Mouse (Mus musculus): Measurements from ENCODE around the gene Rpl14.
A peak's percentile ranks its signal among the peaks of the same experiment; 100 is the strongest.

The Rpl14 gene

DNA sequence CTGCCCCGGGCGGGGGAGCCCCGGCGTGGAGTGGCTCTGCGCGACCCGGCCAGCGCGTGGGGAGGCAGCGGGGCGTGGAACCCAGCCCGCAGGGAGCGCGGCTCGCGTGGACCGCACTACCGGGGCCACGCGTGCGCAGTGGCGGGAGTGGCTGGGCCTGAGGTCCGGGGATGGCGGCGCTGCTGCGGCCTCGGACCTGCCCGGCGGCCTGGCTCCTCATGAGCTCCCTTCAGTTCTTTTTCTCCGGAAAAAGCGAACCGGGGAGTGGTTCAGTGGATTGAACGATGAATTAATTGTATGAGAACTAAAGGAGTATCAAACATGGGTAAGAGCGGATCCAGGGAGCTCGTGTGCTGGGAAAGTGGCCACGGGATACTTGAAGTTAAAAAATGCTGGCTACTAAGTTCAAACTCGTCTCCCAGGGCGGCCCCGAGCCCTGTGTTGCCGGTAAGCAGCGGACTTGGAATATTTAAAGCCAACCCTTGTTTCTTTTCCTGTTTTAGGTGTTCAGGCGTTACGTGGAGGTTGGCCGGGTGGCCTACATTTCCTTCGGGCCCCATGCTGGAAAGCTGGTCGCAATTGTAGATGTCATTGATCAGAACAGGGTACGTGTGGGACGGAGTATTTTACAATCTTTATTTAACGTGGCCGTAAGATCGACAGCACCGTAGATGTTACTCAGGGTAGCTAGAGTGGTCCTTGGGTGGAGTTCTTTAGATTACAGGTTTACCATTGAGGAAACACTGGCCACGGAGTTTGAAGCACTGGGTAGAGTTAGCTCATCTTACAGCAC is 545 bp downstream of the Rpl14 start:
- DNase-seq (ENCODE audit: low read depth, low spot score), result no peak

DNA sequence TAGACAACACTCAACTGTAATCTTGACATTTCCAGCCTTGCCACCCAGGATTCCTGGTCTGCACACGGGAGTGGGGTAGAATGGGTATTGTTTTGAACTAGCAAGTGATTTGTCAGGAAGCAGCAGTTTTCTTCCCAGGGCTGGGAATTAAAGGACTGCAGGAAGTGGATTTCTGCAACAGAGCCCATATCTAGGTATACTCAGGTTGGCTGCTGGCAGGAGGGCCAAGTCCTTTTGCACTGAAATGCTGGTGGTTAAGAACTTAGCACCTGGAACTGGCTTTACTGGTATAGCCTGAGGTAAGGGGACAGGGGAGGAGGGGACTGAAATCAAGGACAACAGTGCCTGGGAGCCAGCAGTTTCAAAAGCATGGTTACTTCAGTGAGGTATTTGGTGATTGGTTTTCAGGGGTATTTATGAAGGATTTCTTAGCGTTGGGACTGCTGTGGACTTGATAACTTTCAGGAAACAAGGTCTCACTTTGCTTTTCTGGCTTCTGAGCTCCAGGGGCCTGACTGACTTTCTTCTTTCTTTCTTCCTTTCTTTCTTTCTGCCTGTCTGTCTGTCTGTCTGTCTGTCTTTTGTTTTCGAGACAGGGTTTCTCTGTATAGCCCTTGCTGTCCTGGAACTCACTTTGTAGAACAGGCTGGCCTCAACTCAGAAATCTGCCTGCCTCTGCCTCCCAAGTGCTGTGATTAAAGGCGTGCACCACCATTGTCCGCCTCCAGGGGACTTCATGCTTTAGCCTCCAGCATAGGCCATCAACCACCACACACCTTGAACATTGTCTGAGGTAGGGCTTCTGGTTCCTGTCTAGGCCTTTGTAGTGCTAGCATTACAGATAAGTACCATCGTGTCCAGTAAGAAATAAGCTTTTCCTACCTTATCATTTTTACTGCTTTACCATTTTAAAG is 4.8 kb downstream of the Rpl14 start:
- DNase-seq (ENCODE audit: low read depth, low spot score), result no peak

DNA sequence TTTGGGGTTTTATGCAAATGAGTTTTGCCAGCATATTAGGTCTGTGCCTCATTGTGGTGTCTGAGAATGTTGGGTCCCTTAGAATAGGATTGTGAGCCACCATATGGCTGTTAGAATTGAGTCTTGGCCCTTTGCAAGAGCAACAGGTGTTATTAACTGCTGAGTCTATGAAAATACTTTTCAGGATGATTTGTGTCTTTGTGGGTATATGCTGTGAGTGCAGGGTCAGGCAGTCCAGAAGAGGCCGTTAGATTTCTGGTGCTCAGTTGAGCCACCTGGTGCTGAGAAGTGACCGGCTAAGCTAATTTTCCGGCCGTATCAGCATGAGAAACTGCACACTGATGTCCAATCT is 5.4 kb downstream of the Rpl14 start:
- DNase-seq (ENCODE audit: low read depth, low spot score), result no peak

DNA sequence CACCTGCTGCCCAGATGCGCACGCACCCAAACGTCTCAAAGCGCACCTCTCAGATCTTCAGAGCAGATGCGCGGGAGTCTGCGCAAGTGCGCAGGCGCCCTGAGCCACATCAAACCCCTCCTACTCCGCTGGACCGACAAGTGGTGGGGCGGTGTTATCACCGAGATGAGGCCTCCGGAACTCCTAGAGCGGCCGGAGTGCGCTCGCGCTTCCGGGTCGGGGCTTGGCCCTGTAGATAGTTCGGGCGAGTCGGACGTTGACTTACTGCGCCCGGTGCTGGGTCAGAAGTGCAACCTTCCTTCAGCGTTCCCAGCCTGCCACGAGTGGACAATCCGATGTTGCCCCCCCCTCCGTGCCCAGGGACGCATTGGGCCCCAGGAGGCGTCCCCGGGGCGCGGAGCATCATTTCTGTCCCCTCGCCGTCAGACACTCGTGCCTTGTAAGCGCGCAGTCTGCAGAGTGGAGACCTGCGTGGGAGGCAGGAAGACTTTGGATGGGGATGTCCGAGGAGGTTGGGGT is 5.9 kb downstream of the Rpl14 start:
- peak; percentile 93 for DNase-seq (ENCODE audit: low read depth, low spot score)

DNA sequence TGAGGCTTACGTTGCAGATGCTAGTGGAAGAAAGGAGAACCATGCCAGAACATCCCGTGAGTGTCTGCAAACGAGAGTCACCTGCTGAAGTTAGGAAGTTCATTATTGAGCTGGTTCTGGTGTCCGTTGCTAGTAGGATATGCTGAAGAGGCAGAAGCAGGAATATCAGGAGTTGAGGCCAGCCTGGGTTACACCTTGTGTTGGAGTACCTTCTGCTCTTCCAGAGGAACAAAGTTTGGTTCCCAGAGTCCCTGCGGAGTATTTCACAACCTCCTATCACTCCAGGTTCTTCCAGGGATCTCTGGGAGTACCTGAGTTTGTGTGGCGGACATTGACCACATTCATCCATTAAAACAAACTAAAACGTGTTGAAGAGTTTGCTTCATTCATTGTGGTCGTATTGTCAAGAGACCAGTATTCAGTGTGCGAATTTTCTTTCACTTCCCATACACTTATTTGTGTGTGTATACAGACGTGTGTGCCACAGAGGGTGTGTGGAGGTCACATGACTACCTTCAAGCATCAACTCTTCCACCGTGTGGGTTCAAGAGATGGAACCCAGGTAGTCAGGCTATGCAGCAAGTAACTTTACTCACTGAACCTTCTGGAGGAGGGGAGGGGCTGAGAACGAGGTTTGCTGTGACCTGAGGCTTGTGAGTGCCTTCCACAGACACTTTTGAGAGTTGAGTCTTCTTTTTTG is 6.6 kb downstream of the Rpl14 start:
- DNase-seq (ENCODE audit: low read depth, low spot score), result no peak

DNA sequence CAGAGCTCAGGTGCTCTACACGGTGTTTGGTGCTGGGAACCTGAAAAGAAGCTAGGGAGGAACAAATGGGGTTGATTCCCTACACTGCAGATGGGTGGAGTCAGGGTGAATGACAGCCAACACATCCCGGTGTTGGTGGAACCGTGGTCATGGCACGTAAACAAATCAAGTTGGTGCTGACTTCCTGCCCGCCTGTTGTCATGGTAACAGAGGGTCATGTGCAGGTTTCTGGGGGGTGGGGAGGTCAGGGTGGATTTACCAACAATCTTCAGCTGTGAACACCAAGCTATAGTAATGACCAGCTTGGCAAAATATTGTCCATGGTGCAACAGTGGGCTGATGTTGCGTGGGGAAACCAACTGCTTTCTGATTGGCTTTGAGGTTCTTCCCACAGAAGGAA is 7.5 kb downstream of the Rpl14 start:
- no peak for DNase-seq (ENCODE audit: low read depth, low spot score)

DNA sequence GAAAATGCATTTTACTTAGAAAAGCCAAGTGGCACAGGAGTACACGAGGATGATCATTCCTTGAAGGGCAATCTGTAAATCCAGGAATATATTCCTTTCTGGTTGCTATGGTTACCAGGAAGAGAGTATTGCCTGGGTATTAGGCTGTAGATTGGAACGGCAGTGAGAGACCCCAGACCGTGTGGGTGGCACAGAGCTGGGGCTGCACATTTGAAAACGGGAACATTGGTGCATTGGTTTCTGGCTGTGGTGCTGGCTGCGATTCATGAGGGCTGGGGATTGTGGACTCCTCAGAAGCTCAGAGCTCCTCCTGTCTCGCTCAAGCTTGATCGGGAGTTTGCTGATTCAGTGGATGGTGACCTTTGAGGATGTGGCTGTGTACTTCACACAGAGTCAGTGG is 8.6 kb downstream of the Rpl14 start:
- no peak for DNase-seq (ENCODE audit: low read depth, low spot score)

DNA sequence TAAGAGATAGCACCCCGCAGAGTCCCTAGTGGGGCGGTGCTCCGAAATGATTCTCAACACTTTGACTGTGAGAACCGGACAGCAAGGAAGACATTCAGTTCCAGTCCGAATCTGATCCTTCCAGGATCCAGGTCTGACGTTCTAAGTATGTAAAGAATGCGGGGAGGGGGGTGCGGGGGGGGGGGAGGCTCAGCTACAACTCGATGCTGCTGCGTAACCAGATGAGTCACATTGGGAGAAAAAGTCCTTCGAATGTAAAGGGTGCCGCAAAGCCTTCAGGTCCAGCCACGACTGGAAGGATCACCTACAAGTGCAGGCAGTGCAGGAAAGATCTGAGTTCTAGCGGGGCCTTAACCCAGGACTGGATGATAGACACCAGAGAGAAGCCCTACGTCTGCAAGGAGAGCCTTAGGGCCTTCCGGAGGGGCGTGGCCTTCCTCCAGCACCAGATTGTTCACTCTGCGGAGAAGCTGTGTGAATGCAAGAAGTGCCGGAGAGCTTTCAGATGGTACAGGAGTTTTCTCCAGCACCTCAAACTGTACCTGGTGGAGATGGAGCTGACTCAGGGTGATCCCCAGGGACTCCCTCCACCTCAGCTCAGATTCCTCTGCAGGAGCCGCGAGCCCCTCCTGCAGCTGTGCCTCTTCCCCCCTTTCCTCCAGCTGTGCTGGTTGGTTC is 10.8 kb downstream of the Rpl14 start:
- DNase-seq (ENCODE audit: low read depth, low spot score), result no peak

DNA sequence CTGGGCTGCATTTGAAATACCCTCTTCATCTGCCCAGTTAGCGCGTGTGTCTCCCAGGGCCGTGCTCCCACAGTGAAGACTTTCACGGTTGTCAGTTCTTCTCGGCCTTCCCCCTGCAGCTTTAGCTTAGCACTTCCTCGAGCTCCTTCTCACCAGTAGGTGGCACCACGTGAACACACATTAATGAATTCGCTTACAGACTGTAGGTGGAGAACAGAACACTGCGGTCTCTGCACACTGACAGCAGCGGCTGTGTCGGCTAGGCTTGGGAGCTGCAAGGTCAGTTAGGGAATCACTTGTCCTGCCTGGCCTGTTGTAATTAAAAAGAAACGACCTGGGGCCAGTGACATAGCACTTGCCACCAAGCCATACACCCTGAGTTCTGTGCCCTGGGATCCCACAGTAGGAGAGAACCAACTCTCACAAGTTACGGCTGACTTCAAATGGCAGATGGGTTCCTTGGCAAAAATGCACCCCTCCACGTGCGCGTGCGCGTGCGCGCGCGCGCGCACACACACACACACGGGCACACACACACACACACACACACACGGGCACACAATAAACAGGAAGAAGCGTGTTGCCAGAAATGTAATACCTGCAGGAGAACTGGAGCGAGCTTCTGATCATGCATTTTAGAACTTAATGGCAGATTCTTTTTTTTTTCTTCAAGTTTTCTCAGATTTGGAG is 11.5 kb downstream of the Rpl14 start:
- no peak for DNase-seq (ENCODE audit: low read depth, low spot score)

DNA sequence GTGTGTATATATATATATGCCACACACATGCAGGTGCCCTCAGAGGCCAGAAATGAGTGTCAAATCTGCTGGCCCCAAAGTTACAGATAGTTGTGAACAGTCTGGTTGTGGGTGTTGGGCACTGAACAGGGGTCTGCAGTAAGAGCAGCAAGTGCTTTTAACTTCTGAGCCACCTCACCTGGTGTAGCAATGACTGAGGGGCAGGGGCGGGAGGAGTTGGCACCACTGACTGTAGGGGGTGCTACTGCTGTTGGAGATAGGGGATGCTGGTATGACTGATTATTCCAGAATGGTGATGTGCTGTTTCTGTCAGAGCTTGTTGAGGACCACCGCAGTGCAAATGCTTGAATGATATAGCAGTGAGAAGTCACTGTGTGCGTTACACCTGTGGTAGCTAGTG is 12.1 kb downstream of the Rpl14 start:
- DNase-seq (ENCODE audit: low read depth, low spot score), result no peak

DNA sequence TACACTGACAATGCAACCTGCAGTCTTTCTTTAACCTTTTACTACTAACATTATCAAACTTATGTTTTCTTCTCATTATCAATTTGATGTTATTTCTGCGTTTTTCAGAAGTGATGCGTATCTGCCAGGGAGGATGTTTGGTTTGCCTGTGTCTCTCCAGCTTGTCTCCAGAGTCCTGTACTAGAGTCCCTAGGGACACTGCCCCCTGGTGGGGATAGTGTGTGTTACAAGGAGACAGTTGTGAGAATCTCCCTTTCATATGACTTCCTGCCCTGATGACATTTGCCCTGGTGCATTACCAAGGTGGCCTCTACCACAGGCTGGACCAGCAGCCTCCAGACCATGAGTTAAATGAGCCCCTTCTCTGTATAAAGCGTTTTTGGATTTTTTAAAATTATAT is 15.3 kb downstream of the Rpl14 start:
- DNase-seq (ENCODE audit: low read depth, low spot score), result no peak

DNA sequence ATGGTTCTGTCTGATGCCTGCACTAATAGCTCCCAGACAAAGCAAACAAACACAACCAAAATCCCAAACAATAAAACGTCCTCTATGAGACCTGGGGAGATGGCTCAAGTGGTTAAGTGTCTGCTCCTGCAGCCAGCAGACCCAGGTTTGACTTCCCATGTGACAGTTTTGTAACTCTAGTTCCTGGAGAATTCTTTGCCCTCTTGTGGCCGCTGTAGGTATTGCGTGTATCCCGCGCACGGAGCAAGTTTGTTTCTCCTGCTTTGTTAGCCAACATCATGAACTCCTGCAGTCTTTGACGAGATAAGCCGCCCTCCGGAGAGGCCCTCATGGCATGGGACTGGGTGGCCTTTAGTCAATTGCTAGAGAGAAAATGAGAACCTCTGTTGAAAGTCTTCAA is 20.2 kb downstream of the Rpl14 start:
- DNase-seq (ENCODE audit: low read depth, low spot score), result no peak

DNA sequence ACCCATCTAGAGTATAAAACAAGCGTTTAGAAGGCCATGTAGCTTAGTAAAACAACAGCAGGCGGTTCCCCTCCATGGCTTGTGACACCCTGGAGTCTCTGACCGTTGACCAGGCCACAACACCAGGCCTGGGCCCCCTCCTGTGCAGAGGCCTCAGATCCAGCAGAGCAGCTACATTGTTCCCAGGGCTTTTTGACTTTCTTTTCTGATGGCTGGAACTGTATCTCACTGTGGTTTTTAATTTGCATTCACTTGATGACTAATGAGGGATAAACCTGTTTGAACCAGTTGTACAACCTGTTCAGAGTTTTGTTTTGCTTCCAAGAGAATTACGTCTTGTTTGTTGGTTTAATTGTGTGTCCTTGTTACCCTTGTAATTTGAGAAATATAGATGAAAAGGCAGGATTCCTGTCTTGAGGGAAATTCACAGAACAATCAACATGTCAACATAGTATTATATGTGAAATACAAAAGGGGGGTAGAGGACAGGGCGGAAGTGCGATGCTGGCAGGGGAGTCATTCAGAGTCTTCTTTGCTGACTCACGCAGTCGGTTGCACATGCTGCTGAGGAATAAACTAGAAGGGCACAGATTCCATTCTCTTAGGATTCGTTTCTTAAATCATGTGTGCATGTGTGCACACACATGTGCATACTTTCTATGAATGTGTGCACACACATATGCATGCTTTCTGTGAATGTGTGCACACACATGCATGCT is 22.3 kb downstream of the Rpl14 start:
- DNase-seq (ENCODE audit: low read depth, low spot score), result no peak

DNA sequence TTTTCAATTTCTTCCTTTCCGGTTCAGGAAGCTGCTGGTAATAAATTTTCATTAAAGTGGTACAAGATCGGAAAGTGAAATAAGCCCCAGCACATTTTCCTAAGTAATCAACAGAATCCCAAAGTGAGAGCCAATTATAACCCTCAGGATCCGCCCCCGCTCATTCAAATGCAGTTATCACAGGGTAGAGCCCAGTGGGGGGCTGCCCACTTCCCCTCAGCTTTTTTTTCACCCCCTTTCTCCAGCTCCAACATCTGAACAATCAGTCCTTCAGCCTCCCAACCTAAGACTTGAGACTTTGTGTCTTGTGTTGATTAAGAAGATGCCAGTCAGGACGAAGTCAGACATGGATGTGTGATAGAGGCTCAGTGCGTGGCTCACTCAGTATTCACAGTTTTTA is 23.6 kb downstream of the Rpl14 start:
- no peak for DNase-seq (ENCODE audit: low read depth, low spot score)

DNA sequence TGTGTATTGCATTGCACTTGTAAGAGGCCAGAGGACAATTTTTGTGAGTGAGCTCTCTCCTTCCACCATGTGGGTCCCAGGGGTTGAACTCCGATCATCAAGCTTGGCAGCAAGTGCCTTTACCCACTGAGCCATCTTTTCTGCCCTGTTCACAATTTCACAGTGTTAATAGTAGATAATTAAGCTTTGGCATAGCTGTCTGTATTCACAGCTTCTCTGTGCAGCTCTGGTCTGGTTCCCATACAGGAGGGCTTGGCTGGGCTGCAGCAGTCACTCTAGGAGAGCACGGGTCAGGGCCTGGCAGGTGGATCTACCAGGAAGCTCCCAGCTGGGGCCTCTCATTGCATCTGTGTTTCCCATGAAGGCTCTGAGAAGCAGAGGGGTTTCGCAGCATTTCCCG is 24.1 kb downstream of the Rpl14 start:
- DNase-seq (ENCODE audit: low read depth, low spot score), result no peak

DNA sequence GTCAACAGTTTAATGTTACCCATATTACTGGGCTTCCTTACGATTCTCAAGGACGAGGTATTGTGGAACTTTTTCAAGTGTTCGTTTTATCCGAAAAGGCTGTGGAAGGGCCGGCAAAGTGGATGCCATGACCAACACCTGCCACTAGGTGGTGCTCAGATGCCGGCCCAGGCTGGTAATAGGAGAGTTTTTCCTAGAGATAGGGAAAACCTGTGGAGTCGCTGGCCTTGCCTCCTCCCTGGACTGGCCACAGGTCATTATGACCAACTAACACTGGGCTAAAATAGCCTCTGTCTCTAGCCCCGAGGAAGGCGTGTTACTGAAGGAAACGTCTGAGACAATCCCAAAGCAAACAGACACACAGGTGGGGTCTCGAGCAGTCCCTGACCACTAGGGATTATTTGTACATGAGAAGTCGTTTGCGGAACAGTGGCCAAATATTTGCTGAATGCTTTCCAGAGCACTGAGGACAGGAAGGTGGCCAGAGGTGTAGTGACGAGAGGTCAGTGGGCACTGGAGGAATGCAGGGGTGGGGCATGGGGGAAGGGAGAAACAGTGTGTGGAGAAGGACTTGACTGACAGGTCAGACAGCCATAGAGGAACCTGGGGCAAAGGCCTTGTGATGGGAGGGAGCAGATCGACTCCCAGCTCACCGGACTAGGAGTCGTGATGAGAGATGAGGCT is 30.4 kb downstream of the Rpl14 start:
- no peak for DNase-seq (ENCODE audit: low read depth, low spot score)

DNA sequence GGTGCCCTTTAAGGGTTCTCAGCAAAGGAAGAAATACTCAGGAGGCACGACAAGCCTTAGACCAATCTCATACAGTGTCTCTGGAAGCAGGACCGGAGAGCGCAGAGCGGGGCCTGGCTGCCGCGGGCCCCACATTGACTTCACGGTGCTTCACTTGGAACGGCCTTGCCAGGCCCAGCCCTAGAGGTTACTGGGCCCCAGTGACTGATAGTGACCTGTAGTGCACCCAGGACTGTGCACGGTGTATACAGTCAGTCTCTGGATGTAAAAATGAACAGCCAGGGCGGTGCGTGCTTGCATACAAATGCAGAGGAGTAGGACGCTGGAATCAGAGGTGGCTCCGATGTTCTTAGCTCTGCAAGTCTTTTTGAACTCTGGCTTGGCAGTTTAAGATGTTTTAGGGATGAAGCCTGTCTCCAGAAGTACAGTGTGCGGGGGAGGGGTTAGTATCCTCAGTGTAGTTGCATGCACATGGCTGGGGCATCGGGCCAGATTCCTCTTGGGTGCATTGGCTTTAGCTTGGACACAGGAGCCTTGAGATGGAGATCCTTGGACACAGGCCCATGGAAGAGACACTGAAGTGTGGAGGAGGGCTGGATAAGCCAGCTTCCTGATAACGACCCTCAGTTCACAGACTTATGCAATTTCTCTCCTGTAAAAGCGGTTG is 31.1 kb downstream of the Rpl14 start:
- no peak for DNase-seq (ENCODE audit: low read depth, low spot score)

DNA sequence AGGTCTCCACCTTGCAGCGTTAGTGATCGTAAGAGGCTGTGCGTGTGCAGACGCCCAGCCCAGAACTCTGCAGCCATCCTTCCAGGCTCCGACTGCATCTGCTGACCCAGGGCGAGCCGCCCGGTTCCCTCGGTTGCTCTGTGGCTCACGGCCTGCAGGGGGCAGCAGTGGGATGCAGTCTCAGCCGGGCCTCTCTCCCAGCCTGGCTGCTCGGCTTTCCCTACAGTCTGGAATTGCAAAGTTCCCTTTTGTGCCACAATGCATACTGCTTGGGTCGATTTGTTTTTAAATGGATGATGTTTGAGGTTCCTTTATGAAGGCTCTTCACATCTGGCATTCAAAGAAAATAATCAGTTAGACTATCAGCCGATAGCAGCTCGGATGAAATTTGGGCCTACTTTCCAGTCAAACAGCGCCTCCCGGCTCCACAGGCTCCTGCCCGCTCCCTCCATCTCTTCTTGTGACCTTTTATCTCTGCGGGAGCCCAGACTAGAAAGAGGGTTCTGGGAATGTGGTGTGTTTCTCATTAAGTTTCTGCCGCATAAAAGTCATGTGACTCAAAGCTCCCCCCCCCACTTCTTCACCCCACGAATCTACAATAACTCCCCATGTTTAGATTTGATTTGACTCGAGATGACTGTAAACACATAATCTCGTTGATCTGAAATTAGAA is 31.7 kb downstream of the Rpl14 start:
- no peak for DNase-seq (ENCODE audit: low read depth, low spot score)

DNA sequence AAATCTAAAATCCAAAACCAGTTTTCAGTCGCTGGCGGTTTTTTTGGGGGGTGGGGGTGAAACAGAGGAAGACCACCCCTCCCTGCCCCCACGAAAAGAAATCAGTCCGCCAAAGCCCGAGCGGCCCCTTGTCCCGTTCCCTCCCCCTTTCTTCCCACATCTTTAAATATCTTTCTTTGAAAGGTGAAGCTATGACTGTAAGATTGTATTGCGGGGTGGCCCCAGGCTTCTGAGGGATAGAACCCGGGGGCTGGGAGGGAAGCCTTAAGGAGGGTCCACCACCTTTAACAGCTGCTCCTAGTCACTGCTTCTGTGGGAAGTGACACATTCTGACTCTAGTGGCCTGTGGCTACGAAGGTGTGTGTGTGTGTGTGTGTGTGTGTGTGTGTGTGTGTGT is 32.3 kb downstream of the Rpl14 start:
- DNase-seq (ENCODE audit: low read depth, low spot score), result no peak
